Mouse (Mus musculus) spleen, postnatal 0 days (tissue): ENCODE measurements around the gene Amer3. TPM values are rescaled to one million over a fixed set of nuclear protein-coding genes. Genes with fewer than 3 reads are reported as not detected.

ENCODE experiments used
- polyA plus RNA-seq: library from polyadenylated mRNA; unstranded; fragments of >200 nt; fragmentation: Nextera tagmentation; extraction: Ambion mirVana; gene quantifications from 2 replicates; pipeline ENCODE4 v1.2.1, GENCODE M21; 2015

Gene Amer3
- 0.05 TPM in 1 of 2 replicates, not detected in the other for polyA plus RNA-seq

GRCm38 (mm10) chr1:34578851-34579781 lies at the start of gene Amer3:
TSS of gene Amer3 (plus strand) at chr1:34579657.

DNA sequence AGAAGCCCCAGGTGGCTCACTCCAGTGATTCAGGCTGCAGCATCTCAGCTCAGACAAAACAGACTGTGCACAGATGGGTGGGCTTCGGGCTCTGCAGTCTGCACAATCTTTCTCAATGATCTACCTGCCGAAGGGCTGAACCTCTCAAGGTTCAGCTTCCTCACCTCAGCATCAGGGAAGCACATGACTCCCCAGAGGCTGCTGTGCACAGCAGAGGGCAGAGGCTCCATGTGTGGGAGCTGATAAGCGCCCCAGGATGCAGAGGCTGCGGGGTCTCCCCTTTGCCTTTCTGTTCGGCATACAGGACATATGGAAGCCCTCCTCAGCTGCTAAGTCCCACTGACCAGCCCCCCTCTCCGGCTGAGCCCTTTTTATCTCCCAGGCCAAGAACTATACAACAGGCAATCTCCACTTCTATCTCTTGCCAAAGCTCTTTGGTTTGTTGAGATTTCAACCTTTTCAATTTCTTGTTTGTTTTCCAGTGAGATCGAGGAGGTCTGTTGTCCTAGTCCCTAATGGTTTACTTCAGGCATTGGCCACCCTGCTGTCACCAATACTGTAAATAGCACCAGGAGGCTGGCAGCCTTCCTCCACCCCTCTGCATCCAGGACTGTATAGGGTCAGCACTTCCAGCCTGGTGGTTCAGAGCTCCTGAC lies 44.3 kb upstream of the Amer3 start, which contains the start of gene Cfc1:
TSS of gene Cfc1 (plus strand) at position 606 of the 656 bp plus-strand sequence.

GRCm38 (mm10) chr1:34560843-34561242 lies 18.6 kb upstream of the Amer3 start, which contains the start of gene Prss40:
TSS of gene Prss40 (minus strand) at chr1:34560943.

Other genes with a start within 250 kb of the Amer3 start
- 34.9 and 37.5 TPM in 2 replicates for gene Ccdc115, start 140.0 kb upstream of the Amer3 start, polyA plus RNA-seq
- gene Imp4, start 139.8 kb upstream of the Amer3 start, polyA plus RNA-seq = 62.2 and 62.9 TPM in 2 replicates
- gene Ptpn18, start 119.9 kb upstream of the Amer3 start, polyA plus RNA-seq = 61.7 and 85.9 TPM in 2 replicates
- not detected in 2 replicates for gene Prss39, start 81.2 kb upstream of the Amer3 start, polyA plus RNA-seq
- not detected in 2 replicates for gene Cfc1, start 44.0 kb upstream of the Amer3 start, polyA plus RNA-seq
- not detected in 2 replicates for gene Prss40, start 18.7 kb upstream of the Amer3 start, polyA plus RNA-seq